Mouse (Mus musculus) heart, postnatal 0 days (tissue): ENCODE measurements around the gene Elp5. TPM values are rescaled to one million over a fixed set of nuclear protein-coding genes. Genes with fewer than 3 reads are reported as not detected.
A peak's percentile ranks its signal among the peaks of the same experiment; 100 is the strongest.

Experiments used
- ATAC-seq: fragments of 200-750 bp; cut with Nextera tagmentation; 2 replicates; pipeline ENCODE4 v1.8.0; 2017; ENCODE audit warnings: low read depth, moderate number of reproducible peaks, moderate library complexity; ENCODE audit not compliant: insufficient read depth
- DNase-seq: peaks from one replicate; pipeline ENCODE4 v3.0.0-alpha.2; 2016; ENCODE audit warnings: low spot score
- H3K27ac ChIP-seq: fragments of 300-500 bp; sonication (generic); 2 replicates; pipeline ENCODE4 v1.5.1; 2014; ENCODE audit warnings: low read depth, mild to moderate bottlenecking
- H3K27me3 ChIP-seq: fragments of 300-500 bp; sonication (generic); 2 replicates; pipeline ENCODE4 v1.6.1; 2014; ENCODE audit warnings: low read length, mixed read lengths; ENCODE audit not compliant: control insufficient read depth, insufficient read depth
- H3K36me3 ChIP-seq: fragments of 300-500 bp; sonication (generic); replicated peaks from 2 replicates; pipeline ENCODE4 v1.6.1; 2014; ENCODE audit warnings: low read length, mixed read lengths; ENCODE audit not compliant: control insufficient read depth, insufficient read depth
- H3K4me1 ChIP-seq: fragments of 300-500 bp; sonication (generic); 2 replicates; pipeline ENCODE4 v1.6.1; 2014; ENCODE audit warnings: antibody characterized with exemption; ENCODE audit not compliant: control insufficient read depth, insufficient read depth
- H3K4me2 ChIP-seq: fragments of 300-500 bp; sonication (generic); 2 replicates; pipeline ENCODE4 v1.6.1; 2014; ENCODE audit warnings: low read depth, mild to moderate bottlenecking, low read length, moderate library complexity
- H3K4me3 ChIP-seq: fragments of 300-500 bp; sonication (generic); 2 replicates; pipeline ENCODE4 v1.5.1; 2014; ENCODE audit warnings: low read depth, low read length
- H3K9ac ChIP-seq: fragments of 300-500 bp; sonication (generic); replicated peaks from 2 replicates; pipeline ENCODE4 v1.6.1; 2014; ENCODE audit warnings: low read depth, low read length, mixed read lengths
- H3K9me3 ChIP-seq: fragments of 300-500 bp; sonication (generic); replicated peaks from 2 replicates; pipeline ENCODE4 v1.6.1; 2016; ENCODE audit warnings: low read length; ENCODE audit not compliant: control insufficient read depth
- CTCF ChIP-seq: IDR thresholded peaks from 2 replicates; pipeline ENCODE4 v1.5.1; 2016; ENCODE audit warnings: antibody characterized with exemption, control low read depth, low read depth
- EP300 ChIP-seq: IDR thresholded peaks from 2 replicates; pipeline ENCODE4 v1.6.1; 2016; ENCODE audit warnings: antibody characterized with exemption, low read depth
- WGBS: fragments of 180-500 bp; shearing (Covaris S2); extraction: QIAGEN DNeasy Blood & Tissue Kit; methylation state at CpG from one replicate; pipeline ENCODE4 v1.1.7; 2014; 5-methylcytosine and 5-hydroxymethylcytosine counted together
- polyA plus RNA-seq: library from polyadenylated mRNA; unstranded; fragments of >200 nt; fragmentation: Nextera tagmentation; extraction: Ambion mirVana; gene quantifications from 2 replicates; pipeline ENCODE4 v1.2.1, GENCODE M21; 2015
- total RNA-seq: library from RNA; depleted of rRNA; stranded (reverse); fragments of >200 nt; gene quantifications from 2 replicates; pipeline ENCODE4 v1.2.3, GENCODE M21; 2014; ENCODE audit warnings: low replicate concordance

The Elp5 gene
- total and polyA plus RNA-seq, 2 experiments from 2014 or later, result 96.1 to 108 TPM

- H3K9ac ChIP-seq, result peak overlapping the region; percentile 100
- H3K9me3 ChIP-seq, result no peaks in the 10 kb centered on the region
- H3K4me3 ChIP-seq, result peak overlapping the region; percentile 99
- H3K27ac ChIP-seq, result peak overlapping the region; percentile 100
- TF ChIP-seq EP300, result peak; percentile 66
- no peak for TF ChIP-seq CTCF
- H3K4me1 ChIP-seq, result peaks cover 25% of the 10 kb centered on the region
- under 1% methylated on average over 44 of the region's 60 CpGs for WGBS
- peak; percentile 95 for ATAC-seq
- no peaks in the 10 kb centered on the region for H3K27me3 ChIP-seq
- H3K4me2 ChIP-seq, result peak overlapping the region; percentile 98
- H3K36me3 ChIP-seq, result peaks cover 36% of the 10 kb centered on the region
- peak; percentile 100 for DNase-seq
These were observed 1.8 kb downstream of the Elp5 start for GRCm38 (mm10) chr11:69980196-69981140.

- TF ChIP-seq EP300, result no peak; the same call in 1 of the 2 replicates
- no peak for TF ChIP-seq CTCF
- Histone ChIP-seq H3K27me3 (no peaks in the 10 kb centered on the region), H3K27ac (peak overlapping the region; percentile 100), H3K9me3 (no peaks in the 10 kb centered on the region), H3K36me3 (peaks cover 36% of the 10 kb centered on the region), H3K9ac (peak overlapping the region; percentile 100), H3K4me3 (peak overlapping the region; percentile 99), H3K4me1 (peaks cover 25% of the 10 kb centered on the region), H3K4me2 (peak overlapping the region; percentile 98)
- ATAC-seq, result no peak
- WGBS, result 2% methylated on average over 16 of the region's 16 CpGs
- DNase-seq, result no peak
These were observed 2.5 kb downstream of the Elp5 start for GRCm38 (mm10) chr11:69979827-69980195.

GRCm38 (mm10) chr11:69976271-69976670 is 6.0 kb downstream of the Elp5 start:
- H3K36me3 ChIP-seq, result peaks cover 58% of the 10 kb centered on the region

GRCm38 (mm10) chr11:69974907-69975306 is 7.4 kb downstream of the Elp5 start:
- no peak overlapping the region for H3K27ac ChIP-seq
- H3K9ac ChIP-seq, result no peak overlapping the region
- no peaks in the 10 kb centered on the region for H3K9me3 ChIP-seq
- no peak overlapping the region for H3K4me3 ChIP-seq
- TF ChIP-seq CTCF, result no peak
- no peak for TF ChIP-seq EP300
- 95% methylated on average over 2 of the region's 2 CpGs for WGBS
- ATAC-seq (no peak), DNase-seq (no peak)
- H3K4me1 ChIP-seq, result peaks cover 6% of the 10 kb centered on the region
- H3K27me3 ChIP-seq, result no peaks in the 10 kb centered on the region
- H3K36me3 ChIP-seq, result peaks cover 68% of the 10 kb centered on the region
- H3K4me2 ChIP-seq, result no peak overlapping the region

More at GRCm38 (mm10) chr11:69976271-69976670, 6.0 kb downstream of the Elp5 start:
- TF ChIP-seq EP300 (no peak), CTCF (no peak)
- no peak overlapping the region for H3K9ac ChIP-seq
- no peak overlapping the region for H3K4me2 ChIP-seq
- H3K4me3 ChIP-seq, result no peak overlapping the region
- H3K9me3 ChIP-seq, result no peaks in the 10 kb centered on the region
- 42% methylated on average over 4 of the region's 4 CpGs for WGBS
- H3K27ac ChIP-seq, result no peak overlapping the region
- H3K27me3 ChIP-seq, result no peaks in the 10 kb centered on the region
- no peak for ATAC-seq
- peaks cover 6% of the 10 kb centered on the region for H3K4me1 ChIP-seq
- DNase-seq, result no peak

GRCm38 (mm10) chr11:69970775-69971174 is 11.5 kb downstream of the Elp5 start:
- Histone ChIP-seq H3K4me3 (no peak overlapping the region), H3K36me3 (peaks cover 68% of the 10 kb centered on the region), H3K4me2 (no peak overlapping the region), H3K27ac (no peak overlapping the region), H3K9me3 (no peaks in the 10 kb centered on the region), H3K4me1 (0 out of 2 replicates have a peak, but pooled peaks cover 10% of the 10 kb centered on the region), H3K9ac (no peak overlapping the region), H3K27me3 (peaks cover 14% of the 10 kb centered on the region)
- DNase-seq (no peak), ATAC-seq (no peak)
- WGBS, result 80% methylated on average over 3 of the region's 3 CpGs
- TF ChIP-seq EP300 (no peak), CTCF (no peak)
